Mouse (Mus musculus) G1E (cell line): ENCODE measurements around the gene Nav3.

Experiments
- CTCF ChIP-seq: IDR thresholded peaks from 2 replicates; pipeline ENCODE4 v1.5.1; 2012; ENCODE audit warnings: low read depth, low read length, inconsistent platforms, mixed read lengths
- POLR2AphosphoS5 ChIP-seq: IDR thresholded peaks from 2 replicates; pipeline ENCODE4 v1.6.1; 2012; ENCODE audit warnings: low read depth, low read length, inconsistent platforms; ENCODE audit not compliant: insufficient replicate concordance
- TAL1 ChIP-seq: conservative IDR thresholded peaks from 2 replicates; pipeline ENCODE4 v1.6.1; 2012; ENCODE audit warnings: low read depth, low read length, inconsistent platforms, mixed read lengths

DNA sequence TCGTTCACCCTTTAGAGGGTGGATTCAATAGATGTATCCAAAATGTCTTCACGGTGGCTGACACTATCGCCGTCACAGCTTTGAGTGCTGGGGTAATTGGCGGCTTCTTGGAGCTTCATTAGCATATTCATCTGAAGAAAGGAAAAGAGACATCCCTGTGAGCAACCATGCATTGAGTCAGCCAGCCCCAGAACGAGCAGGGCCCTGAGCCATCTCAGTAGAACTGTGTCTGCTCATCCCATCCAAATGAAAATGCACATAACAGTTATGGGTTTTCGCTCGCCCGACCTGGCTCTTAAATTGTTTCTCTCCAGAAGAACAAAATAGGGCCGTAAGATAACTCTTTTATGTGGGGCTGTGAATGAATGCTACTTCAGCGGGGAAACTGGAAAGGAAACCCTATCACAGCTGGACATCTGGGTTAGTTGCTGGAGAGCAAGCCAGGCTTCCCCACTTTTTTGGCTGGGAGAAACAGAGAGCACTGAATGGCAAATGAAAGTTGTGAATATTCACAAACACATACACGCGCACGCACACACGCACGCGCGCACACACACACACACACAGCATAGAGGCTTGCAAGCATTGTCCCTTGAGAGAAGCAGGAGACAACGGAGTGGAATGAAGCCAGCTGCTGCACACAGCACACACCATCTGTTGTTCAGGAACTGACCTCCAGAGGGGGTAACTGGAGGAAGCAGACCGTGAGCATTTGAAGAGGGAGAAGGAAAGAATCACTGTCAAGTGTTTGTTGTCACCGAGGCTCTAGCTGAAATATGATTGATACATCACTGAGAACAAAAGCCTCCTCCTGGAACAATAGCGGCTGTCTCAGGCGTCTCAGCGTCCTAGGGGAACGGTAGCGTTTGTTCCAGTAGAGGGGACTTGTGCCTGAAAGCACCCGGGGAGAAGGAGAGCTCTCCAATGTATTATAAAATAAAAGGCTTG lies 771.6 kb downstream of the Nav3 start:
- TF ChIP-seq POLR2AphosphoS5 (no peak), CTCF (no peak), TAL1 (no peak)
